Mouse (Mus musculus): ENCODE results near the gene Gfap. TPM values are rescaled to one million over a fixed set of nuclear protein-coding genes. Genes with fewer than 3 reads are reported as not detected.

Gfap gene
- 100 to 1,000 TPM; 127 TPM for total RNA-seq (2021)

- intact Hi-C loops (cut with DNase I), result loop anchor here (2.0 kb wide), 2 partner anchors 92 to 154 kb away; no protein-coding TSS in a partner anchor
- DNase-seq (ENCODE audit: low spot score in 2 of 2), result peak; percentile 72 to 78
Measured at GRCm38 (mm10) chr11:102900763-102901162, at the start of gene Gfap. TSS of gene Gfap (minus strand) at chr11:102900912.

DNA sequence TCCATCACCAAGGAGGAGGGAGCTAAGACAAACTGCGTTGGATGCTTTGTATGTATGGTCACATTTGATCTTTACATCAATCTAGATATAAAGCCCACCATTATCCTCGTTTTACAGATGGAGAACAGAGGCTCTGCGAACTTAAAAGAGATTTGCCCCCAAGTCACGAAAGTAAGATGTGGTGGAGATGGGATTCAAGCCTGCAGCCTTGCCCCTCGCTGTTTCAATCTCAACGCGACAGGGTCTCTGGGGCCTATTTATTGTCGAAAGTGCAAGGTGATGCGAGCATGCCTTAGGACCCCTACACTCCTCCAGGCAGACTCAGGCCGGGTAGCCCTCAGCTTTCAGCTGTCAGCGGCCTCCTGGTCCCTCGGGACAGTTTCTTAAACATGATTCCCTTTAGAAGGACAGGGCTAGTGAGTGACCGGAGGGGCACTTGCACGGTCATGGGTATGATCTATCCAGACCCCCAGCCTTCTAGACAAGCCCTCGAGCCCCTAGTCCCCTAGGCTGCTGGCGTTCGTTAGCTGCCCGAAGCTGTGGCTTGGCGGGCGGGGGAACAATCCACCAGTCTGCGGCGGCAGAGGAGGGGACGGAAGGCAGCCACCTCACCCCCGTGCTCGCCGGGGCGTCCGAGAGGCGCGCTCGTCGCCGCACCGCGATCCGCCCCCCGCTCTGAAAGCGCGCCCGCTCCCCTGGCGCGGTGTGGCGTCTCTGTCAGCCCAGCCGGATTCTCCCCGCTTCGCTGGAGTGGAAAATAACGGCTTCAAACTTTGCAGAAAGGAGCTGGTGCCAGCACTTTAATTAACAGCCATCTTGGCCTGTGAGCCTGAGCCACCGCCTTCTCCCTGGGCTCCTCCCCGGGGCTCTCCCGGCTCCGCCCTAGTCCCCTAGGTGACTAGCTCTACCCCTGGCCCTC lies 47.6 kb upstream of the Gfap start:
- peak in 1 of 2 experiments; percentile 26 for DNase-seq (ENCODE audit: low spot score in 2 of 2)
- intact Hi-C loops (cut with DNase I), result loop anchor here (5.0 kb wide), 1 partner anchor 36 kb away; no protein-coding TSS in a partner anchor

GRCm38 (mm10) chr11:102946992-102947343 lies 46.3 kb upstream of the Gfap start:
- intact Hi-C loops (cut with DNase I), result loop anchor here (5.0 kb wide), 1 partner anchor 35 kb away; no protein-coding TSS in a partner anchor
- no peak for DNase-seq (ENCODE audit: low spot score in 2 of 2)

GRCm38 (mm10) chr11:102946265-102946991 lies 45.7 kb upstream of the Gfap start, which contains the start of gene C1ql1:
TSS of gene C1ql1 (minus strand) at chr11:102946688.
- DNase-seq (ENCODE audit: low spot score in 2 of 2), result peak; percentile 35 to 68
- intact Hi-C loops (cut with DNase I), result loop anchor here (5.0 kb wide), 1 partner anchor 34 kb away; no protein-coding TSS in a partner anchor

DNA sequence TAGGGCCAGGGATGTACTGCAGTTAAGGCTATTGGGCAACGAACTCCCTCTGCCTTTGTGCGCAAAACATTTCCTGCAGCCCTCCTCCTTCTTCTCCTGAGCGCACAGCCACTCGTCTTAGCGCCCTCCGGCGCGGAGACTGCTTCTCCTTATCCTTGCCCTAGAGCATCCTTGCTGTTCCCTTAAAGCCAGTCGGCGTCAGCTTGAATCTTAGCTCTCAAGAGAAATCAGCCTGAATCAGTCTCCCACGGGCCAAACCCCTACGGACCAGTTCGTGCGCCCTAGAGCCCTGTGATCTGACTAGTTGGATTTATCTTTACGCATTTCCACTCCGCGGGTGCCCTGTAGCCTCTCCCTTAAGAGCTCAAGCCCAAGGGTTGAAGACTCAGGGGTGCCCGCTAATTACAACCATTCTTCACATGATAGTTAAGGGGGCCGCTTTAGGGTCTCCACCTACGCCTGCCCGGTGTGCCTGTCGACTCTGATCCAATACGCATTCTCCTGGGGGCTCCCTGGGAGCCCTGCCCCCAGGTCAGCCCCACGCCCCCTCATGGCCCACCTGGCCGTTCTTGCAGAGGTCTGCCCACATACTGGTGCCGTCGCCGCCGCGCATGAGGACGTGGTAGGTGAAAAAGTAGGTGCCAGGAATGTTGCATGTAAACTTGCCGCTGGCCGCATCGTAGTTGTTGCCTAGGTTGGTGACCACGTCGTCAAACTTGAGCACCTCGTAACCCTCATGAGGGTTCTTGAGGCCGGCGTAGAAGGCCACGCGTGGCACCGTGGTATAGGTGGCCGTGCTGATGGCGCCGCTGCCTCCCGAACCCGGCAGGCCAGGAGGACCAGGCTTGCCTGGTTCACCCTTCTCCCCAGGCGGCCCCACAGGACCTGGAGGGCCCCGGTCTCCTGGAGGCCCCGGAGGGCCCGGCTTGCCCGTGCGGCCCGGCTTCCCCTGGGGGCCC lies 44.9 kb upstream of the Gfap start:
- intact Hi-C loops (cut with DNase I), result loop anchor here (5.0 kb wide), 1 partner anchor 33 kb away; no protein-coding TSS in a partner anchor
- DNase-seq (ENCODE audit: low spot score in 2 of 2), result no peak

DNA sequence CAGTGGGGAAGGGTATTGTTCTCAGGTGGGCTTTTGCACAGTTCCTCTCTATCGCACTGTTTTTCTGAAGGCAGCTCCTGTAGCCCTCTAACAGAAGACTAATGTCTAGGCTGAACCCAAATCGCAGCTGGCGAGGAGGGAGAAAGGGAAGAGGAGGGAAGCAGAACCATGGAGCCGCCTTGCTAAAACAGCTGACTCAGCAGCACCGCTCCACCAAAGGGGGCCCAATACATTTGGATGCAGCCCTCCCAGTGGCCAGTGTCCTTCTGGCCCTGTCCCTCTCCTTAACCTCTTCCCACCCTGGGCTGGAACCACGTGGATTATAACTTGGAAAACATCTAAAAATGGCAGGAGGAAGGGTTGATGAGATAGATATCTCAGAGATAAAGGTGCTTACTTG lies 40.5 kb upstream of the Gfap start:
- intact Hi-C loops (cut with DNase I), result no loop called here

DNA sequence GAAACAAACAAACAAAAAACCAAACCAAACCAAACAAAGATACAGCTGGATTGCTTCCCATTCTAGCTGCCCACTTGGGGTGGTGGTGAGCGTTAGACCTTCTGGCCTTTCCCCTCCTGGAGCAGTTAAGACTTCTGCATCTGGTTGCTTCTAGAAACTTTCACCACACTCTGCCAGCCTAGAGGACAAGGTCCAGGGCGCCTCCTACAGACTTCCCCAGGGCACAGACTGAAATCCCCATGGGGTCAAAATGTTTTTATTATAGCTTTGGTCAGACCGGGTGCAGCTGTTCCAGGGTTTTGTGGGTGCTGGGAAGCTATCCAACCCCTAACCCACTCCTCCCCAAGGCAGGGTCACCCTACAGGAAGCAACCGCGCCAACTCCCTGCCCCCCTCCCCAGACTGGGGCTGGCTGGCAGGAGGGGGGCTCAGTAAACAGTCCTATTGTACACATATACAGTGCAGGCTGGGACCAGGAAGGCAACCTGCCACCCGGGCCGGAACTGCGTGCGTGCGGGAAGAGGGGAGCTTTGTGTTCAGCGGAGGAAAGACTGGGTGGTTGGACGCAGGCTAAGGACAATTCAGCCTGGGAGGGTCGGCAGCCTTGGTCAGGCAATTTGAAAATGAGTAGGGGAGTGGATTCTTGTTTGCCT lies 38.4 kb upstream of the Gfap start:
- no peak for DNase-seq (ENCODE audit: low spot score in 2 of 2)
- intact Hi-C loops (cut with DNase I), result no loop called here

More for the DNA sequence above, 40.5 kb upstream of the Gfap start:
- no peak for DNase-seq (ENCODE audit: low spot score in 2 of 2)

DNA sequence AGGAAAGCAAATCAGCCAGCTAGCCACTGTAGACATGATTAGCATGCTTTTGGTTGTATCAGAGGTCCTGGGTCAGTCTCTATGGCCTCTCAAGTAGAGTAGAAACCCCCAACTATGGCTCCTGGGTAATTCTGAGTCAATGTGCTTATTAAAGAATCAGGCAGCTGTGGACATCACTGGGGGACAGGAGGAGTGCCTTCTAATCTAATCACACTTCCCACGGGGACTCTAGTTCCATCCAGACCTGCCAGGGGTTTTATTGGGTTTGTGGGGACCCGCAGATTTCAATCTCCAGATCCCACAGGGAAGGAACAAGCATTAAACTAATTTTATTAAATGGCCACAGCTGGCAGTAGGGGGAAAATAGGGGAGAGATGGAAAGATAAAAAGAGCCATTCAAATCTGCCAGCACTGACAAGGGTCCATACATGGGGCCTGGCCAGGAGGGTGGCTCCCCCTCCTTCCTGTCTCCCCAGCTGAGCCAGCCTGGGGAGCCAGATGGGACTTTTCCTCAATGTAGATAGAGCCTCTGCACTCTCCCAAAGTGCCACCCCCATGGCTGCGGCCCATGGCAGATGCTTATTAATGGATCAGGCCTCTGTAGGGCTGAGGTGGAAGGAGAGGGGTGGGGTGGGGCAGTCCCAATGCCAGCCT lies 36.9 kb upstream of the Gfap start:
- no peak for DNase-seq (ENCODE audit: low spot score in 2 of 2)

DNA sequence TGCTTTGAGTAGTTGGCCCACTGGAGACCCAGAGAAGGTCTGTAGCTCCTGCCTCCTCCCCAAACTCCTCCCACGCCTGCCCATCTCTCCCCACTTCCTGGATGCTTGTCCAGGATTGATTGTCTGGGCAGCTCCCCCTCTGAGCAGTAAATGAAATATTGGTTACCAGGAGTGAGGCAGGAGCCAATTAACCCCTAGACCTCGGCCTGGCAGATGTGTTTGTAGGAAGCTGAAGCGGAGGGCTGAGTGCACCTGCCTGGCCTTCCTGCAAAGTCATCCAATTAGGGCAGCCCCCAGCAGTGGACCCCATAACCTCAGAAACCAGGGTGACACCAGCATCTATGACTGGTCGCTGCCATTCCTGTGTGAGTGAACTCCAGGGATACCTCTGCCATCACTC lies 35.6 kb upstream of the Gfap start:
- DNase-seq (ENCODE audit: low spot score in 2 of 2), result no peak
- intact Hi-C loops (cut with DNase I), result no loop called here

More for the DNA sequence above, 36.9 kb upstream of the Gfap start:
- intact Hi-C loops (cut with DNase I), result no loop called here

DNA sequence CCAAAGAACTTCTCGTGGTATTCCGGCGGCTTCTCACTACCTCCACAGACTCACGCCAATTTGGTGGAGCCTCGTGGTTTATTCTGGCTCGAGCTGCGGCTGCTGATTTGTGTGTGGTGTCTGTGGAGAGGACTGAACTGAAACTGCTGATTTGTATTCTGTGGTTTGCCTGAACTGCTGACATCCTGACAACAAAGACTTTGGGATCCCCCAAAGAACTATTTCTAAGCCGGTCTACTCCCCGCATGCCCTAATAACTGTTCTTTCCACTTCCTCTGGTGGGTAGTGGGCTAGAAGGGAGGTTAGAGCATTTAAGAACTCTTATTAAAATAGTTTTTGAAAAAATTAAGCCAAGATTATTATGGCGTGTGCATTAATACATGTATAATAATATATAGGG lies 30.0 kb upstream of the Gfap start:
- DNase-seq (ENCODE audit: low spot score in 2 of 2), result no peak
- intact Hi-C loops (cut with DNase I), result no loop called here

DNA sequence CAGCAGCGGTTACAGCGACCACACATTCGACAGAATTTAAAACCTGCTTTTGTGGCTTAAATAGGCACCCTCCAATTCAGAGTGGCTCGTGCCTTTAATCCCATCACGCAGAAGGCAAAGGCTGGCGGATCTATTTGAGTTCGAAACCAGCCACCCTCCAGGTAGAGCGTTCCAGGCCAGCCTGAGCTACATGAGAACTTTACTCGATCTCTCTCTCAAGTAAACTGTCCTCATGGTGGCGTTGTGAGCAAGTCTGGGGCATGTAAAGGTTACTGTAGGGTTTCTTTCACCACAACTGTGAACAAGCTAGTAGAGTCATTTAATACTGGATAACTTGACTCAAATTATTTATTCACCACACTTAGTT lies 24.6 kb upstream of the Gfap start:
- no peak for DNase-seq (ENCODE audit: low spot score in 2 of 2)
- intact Hi-C loops (cut with DNase I), result no loop called here

DNA sequence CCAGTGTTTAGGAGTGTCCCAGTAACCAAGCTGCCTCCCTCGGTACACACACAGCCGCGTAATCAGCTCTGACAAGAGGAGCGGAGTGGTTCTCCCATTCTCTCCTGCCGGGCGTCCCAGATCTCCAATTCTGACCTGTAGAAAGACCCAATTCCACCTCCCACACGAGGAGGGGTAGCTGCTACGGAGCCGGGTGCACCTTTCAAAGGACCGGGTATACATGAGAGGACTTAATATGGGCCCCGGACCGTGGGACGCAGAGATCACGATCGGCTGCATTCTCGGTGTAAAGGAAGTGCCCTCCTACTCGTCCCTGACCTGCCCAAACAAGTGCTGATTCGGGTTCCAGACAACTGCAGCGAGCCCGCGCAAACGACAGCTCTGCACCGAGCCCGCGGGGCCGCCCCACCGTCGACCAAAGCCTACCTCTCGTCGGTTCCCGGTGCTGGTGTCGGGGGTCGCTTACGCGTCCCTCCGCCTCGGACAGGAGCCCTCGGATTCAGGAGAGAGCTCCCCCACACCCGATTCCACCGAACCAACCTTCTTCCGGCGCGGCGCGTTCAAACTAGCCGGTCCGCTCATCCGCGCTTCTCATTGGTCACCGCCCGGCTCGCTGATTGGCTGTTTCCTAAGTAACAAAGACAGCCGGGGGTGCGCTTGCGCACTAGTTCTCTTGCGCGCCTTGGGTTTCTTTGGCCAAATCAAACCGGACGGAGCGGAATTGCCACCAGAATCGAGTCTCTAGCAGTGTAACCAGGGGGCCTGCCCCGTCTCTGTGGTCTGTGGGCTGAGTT lies 24.0 kb upstream of the Gfap start, which contains the start of gene Kif18b:
Kif18b (minus strand) TSS at position 568 of the 794 bp plus-strand sequence.
- DNase-seq (ENCODE audit: low spot score in 2 of 2), result peak; percentile 90 to 91
- intact Hi-C loops (cut with DNase I), result no loop called here

GRCm38 (mm10) chr11:102921491-102921890 lies 20.8 kb upstream of the Gfap start:
- DNase-seq (ENCODE audit: low spot score in 2 of 2), result no peak
- intact Hi-C loops (cut with DNase I), result no loop called here

GRCm38 (mm10) chr11:102918077-102918476 lies 17.4 kb upstream of the Gfap start:
- DNase-seq (ENCODE audit: low spot score in 2 of 2), result no peak
- intact Hi-C loops (cut with DNase I), result no loop called here

- intact Hi-C loops (cut with DNase I), result no loop called here
- no peak for DNase-seq (ENCODE audit: low spot score in 2 of 2)
Measured at GRCm38 (mm10) chr11:102915380-102915779, 14.7 kb upstream of the Gfap start.

DNA sequence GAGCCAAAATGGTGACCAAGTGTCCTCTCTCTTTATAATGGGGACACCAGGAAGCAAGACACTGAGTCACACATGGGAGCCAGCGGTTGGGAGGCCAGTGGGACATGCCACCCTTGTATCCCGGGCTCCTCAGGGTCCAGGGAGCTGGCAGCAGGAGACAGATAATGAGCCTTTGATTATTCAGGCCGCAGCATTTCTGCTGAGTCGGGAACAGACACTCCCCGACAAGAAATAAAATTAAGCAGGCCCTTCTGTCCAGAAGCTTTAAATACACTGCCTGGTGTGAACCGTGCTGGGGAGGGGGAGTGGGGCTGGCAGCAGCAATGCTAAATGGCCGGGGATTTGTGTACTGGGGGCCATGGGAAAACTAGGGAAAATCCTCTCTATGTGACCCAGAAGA lies 10.7 kb upstream of the Gfap start:
- intact Hi-C loops (cut with DNase I), result loop anchor here (5.0 kb wide), 1 partner anchor 36 kb away; the partner anchor contains the start of gene C1ql1
- no peak for DNase-seq (ENCODE audit: low spot score in 2 of 2)

DNA sequence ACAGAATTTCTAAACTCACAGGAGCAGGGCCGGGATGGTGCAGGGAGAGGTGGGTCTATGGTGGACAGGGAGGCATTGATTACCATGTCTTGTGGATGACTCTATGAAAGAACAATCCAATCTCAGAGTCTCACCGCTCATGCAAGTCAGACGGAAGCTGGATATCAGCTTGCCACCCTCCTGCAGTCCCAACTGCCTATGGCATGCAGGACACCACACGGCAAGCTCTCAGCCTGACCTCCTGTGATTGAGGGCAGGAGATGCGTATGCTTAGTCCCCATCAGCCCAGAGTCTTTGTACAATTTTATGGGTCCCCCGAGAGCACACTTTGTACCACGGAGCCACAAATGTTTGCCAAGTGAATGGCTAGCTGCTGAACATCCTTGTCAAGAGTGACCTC lies 2.9 kb upstream of the Gfap start:
- intact Hi-C loops (cut with DNase I), result no loop called here

More for the DNA sequence above, 2.9 kb upstream of the Gfap start:
- no peak for DNase-seq (ENCODE audit: low spot score in 2 of 2)
